Mouse (Mus musculus): Measurements from ENCODE around the gene Ptprj.

The Ptprj gene

GRCm38 (mm10) chr2:90525807-90526206 is 54.6 kb downstream of the Ptprj start:
- no peak for DNase-seq (ENCODE audit: extremely low spot score, low spot score)

- no peak for DNase-seq (ENCODE audit: extremely low spot score, low spot score)
Measured at GRCm38 (mm10) chr2:90522455-90522854, 58.0 kb downstream of the Ptprj start.

DNA sequence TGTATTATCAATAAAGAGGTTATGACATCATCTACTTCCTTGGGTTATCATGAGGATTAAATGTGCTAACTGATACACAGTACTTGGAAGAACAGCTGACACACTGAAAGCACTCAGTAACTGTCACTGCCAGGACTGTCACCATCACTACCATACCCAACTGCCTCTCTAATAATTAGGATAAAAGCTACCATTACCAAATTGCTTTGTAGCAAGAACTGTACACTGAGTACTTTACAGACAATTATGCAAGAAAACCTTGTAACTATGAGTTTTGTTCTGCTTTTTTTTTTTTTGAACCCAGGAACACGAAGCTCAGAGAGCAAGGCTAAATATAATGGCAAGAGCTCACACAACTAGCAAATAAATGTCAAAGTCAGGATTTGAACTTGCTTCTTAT is 58.5 kb downstream of the Ptprj start:
- no peak for DNase-seq (ENCODE audit: extremely low spot score, low spot score)

GRCm38 (mm10) chr2:90518296-90518695 is 62.2 kb downstream of the Ptprj start:
- no peak for DNase-seq (ENCODE audit: extremely low spot score, low spot score)

DNA sequence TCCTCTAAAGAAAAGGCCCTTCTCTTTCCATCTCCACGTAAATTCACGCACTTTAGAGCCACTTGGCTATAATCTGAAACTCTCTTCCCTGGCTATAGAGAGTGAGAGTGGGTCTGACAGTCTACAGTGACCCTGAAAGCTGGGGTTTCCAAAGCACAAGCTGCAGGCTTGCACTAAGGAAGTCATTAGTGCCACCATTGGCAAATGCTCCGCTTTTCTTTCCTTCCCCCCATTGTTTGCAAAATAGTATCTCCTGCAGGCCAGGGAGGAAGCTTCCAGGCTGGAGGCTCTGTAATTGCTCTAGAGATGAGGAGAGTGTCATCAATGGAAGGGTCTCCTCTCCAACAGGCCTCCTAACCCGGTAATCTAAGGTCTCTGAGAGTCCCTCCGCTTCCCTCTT is 65.5 kb downstream of the Ptprj start:
- no peak for DNase-seq (ENCODE audit: extremely low spot score, low spot score)

DNA sequence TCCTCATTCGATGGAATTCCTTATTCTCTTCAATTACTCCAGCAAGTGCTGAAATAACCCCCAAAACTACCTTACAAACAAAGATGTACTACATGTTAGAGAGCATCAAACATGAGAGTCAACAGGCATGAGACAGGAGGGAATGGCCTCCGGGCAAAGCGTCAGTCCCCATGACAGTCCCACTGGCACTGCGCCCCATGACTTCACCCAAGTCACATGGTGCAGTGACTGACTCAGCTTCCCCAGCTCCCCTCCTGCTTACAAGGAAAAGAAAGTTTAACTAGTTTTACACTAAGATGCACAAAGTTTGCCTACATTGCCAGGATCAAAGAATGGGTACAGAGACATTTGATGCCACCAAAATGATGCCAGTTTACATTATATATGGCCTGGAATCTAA is 71.2 kb downstream of the Ptprj start:
- DNase-seq (ENCODE audit: extremely low spot score, low spot score): no peak

GRCm38 (mm10) chr2:90506143-90506542 is 74.3 kb downstream of the Ptprj start:
- no peak for DNase-seq (ENCODE audit: extremely low spot score, low spot score)

DNA sequence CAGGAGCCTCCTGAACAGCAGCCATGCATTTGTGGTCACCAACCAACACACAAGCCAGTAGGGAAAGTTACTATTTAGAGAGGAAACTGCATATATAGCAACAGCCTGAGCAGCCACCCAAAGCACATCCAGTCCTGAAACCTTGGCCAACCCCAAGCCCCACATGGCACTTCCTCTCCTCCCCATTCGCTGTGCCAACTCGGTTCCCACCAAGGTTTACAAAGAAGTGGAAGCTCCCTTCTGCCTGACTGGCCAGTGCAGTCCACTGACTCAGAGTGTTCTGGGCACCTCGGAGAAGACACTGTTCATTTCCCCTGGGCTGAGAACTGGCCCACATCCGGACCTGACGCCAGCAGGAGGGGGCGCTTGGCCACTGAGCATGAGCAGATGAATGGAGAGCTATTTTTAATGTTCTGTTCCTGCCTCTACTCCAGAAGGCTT is 75.7 kb downstream of the Ptprj start:
- DNase-seq (ENCODE audit: extremely low spot score, low spot score): no peak

- DNase-seq (ENCODE audit: extremely low spot score, low spot score): no peak
Measured at GRCm38 (mm10) chr2:90503182-90503833, 77.1 kb downstream of the Ptprj start.

- no peak for DNase-seq (ENCODE audit: extremely low spot score, low spot score)
Measured at GRCm38 (mm10) chr2:90502738-90503137, 77.7 kb downstream of the Ptprj start.

DNA sequence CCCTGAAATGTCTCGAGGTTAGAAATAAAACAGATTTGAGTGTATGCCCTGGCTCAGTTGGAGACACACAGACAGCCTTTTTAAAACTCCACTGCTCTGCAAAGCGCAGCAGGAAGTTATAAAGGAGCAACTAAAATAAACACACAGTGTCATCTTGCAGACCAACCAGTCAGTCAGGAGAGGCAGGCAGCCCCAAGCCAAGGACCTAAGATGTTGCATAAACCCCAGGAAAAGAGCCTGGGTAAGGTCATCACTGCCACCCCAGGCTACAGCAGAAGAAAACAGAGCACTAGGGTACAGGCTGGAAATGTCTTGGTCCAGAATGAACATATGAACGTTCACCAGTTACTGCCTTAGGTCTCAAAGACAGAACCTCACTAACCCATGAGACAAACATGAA is 78.7 kb downstream of the Ptprj start:
- DNase-seq (ENCODE audit: extremely low spot score, low spot score): no peak

- no peak for DNase-seq (ENCODE audit: extremely low spot score, low spot score)
Measured at GRCm38 (mm10) chr2:90500892-90501291, 79.6 kb downstream of the Ptprj start.

DNA sequence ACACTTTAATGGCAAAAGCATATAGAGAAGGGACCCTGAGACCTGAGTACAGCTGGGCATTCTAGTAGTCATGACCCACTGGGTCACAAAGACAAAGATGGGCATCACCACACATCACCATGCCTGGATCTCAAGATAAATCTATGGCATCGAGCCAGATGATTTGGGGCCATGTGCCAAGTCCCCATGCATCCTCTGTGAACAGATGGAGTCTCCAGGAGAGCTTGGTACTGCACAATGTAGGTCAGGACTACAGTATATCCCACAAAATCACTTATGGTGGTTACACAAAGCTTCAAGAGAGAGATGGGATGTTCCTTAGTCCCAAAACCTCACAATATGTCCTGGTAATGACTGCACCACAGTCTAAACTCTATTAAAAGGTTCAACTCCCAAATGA is 81.4 kb downstream of the Ptprj start:
- DNase-seq (ENCODE audit: extremely low spot score, low spot score): no peak

GRCm38 (mm10) chr2:90497551-90497950 is 82.9 kb downstream of the Ptprj start:
- DNase-seq (ENCODE audit: extremely low spot score, low spot score): no peak

DNA sequence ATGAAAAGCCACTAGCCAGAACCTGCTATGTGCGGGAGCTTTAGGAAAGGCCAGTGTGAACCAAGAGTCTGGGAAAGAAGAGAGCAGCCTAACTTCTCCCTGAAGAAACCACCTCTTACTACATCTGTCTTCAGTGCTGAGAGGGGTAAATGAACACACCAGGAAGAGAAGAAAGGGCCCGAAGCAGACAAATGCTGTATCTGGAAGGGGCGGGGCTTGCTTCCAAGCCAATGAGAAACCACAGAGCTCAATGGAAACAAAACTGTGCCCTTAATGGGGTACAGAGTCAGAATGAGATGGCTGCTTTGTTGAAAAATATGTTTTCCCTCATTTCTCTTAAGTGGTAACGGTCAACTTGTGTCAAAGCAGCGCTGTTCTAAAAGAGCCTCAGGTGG is 83.8 kb downstream of the Ptprj start:
- no peak for DNase-seq (ENCODE audit: extremely low spot score, low spot score)

DNA sequence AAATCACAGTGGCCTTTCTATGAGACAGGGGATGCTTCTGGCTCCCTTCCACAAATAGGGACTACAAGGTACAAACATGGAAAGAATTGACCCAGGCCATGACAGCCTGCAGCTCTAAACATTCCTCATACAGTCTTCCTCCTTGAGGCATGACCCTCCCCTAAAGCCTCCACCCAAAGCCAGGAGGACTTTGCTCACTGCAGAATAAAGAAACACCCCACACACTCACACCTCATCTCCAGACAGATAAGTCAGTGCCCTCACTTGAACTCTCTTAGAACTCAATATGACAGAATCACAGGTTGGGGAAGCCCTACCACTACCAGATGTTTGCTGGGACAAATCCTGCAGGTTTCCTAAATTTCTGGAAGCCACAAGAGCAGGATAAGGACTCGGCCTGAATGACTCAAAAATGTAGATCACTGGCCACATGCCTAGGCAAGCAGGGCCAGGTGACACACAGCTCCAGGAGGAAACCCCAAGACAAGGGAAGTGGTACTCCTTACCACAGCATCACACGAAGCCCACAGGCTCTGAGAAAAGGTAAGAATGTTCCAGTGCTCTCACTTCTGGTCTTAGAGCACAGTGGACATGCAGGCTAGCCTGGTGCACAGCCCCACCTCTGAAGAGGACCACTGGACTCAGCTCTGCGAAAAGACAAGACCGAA is 84.3 kb downstream of the Ptprj start:
- no peak for DNase-seq (ENCODE audit: extremely low spot score, low spot score)

DNA sequence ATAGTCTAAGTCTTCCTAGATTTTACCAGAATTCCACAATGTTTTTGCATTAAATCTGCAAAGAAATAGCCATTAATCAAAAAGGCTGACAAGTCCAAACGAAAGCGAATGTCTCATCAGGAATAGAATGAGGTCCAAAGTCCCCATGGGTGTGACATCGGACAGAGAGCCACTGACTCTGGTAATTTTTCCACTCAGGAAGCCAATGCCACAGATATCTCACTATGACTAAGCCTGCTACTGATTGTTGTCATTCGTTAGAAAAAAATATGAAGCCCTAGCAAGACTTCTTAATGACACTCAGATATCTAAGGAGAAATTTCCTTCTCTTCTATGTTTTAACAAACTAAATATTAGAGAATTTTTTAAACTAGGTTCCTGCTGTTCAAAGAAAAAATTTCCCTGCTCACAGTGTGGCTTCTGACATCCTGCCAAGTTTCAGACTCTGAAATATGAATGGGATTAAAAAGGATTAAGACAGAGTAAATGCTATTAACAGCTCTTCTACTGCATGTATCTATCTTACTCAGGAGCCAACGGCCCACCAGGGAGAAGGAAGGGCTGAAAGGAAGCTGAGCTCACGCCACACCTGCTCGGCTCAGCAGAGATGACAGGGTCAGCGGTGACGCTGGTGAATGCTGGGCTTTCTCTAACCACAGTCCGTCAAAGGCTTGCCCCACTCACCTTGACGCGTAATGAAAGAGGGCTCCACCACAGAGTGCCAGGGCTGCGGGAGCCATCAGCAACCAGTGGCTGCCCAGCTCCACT is 90.0 kb downstream of the Ptprj start:
- DNase-seq (ENCODE audit: extremely low spot score, low spot score): no peak

- no peak for DNase-seq (ENCODE audit: extremely low spot score, low spot score)
Measured at GRCm38 (mm10) chr2:90489839-90490238, 90.6 kb downstream of the Ptprj start.

GRCm38 (mm10) chr2:90488690-90489590 is 91.5 kb downstream of the Ptprj start:
- DNase-seq (ENCODE audit: extremely low spot score, low spot score): no peak

- no peak for DNase-seq (ENCODE audit: extremely low spot score, low spot score)
Measured at GRCm38 (mm10) chr2:90487471-90488238, 92.8 kb downstream of the Ptprj start.
